In genomic region chr8:84073230-84073976, GRCm38 (mm10) we compare ENCODE assay signal across 13 mouse cellular contexts. TPM values are rescaled to one million over a fixed set of nuclear protein-coding genes. Genes with fewer than 3 reads are reported as not detected.
DNase-seq lines count a peak whose midpoint lies in the region; ATAC-seq and TF ChIP-seq lines count a peak whose summit lies in the region.
"Had no signal": no experiment of that assay in that cellular context is flagged by ENCODE, and none has a peak within 500 bp of the region (broad histone marks: within the 10 kb centered on the region; RNA-seq: fewer than 3 reads in every experiment).

No protein-coding gene starts in this region.

- no peaks in the 10 kb centered on the region for H3K27me3 ChIP-seq in kidney, postnatal 0 days (ENCODE audit: insufficient read depth, low read length)
- no peaks in the 10 kb centered on the region for H3K27me3 ChIP-seq in hindbrain, embryonic 11.5 days (ENCODE audit: control insufficient read depth, insufficient read depth, low read length)
- H3K27me3 ChIP-seq in midbrain, postnatal 0 days (ENCODE audit: insufficient read depth, low read length), result no peaks in the 10 kb centered on the region
- H3K27me3 ChIP-seq: kidney, embryonic 15.5 days; limb, embryonic 13.5 days had no signal

- H3K4me2 ChIP-seq in kidney, postnatal 0 days (ENCODE audit: low read length), result no peak overlapping the region
- H3K4me2 ChIP-seq in hindbrain, embryonic 11.5 days (replicated peaks; ENCODE audit: low read depth, low read length), result no peak overlapping the region
- peak overlapping the region; percentile 20; the same call in 1 of the 2 replicates for H3K4me2 ChIP-seq in midbrain, postnatal 0 days (ENCODE audit: low read depth, low read length, poor library complexity, severe bottlenecking)
- H3K4me2 ChIP-seq: heart, embryonic 11.5 days; kidney, embryonic 15.5 days; limb, embryonic 13.5 days had no signal

- H3K4me1 ChIP-seq in kidney, postnatal 0 days (replicated peaks; ENCODE audit: insufficient read depth, low read length), result peaks cover 29% of the 10 kb centered on the region
- peaks cover 9% of the 10 kb centered on the region; the same call in 1 of the 2 replicates for H3K4me1 ChIP-seq in hindbrain, embryonic 11.5 days (replicated peaks; ENCODE audit: control insufficient read depth, insufficient read depth, low read length)
- peaks cover 8% of the 10 kb centered on the region; the same call in 1 of the 2 replicates for H3K4me1 ChIP-seq in midbrain, postnatal 0 days (ENCODE audit: insufficient read depth, low read length)

- TF ChIP-seq CTCF in kidney, postnatal 0 days (IDR thresholded peaks at IDR 0.05; ENCODE audit: low read depth), result no peak
- no peak for TF ChIP-seq CTCF in midbrain, postnatal 0 days (IDR thresholded peaks at IDR 0.05)

- H3K4me3 ChIP-seq in kidney, postnatal 0 days (replicated peaks; ENCODE audit: low read depth, low read length), result no peak overlapping the region
- no peak overlapping the region for H3K4me3 ChIP-seq in hindbrain, embryonic 11.5 days (ENCODE audit: low read depth, low read length)
- H3K4me3 ChIP-seq in midbrain, postnatal 0 days (ENCODE audit: low read depth, low read length), result no peak overlapping the region
- H3K4me3 ChIP-seq: erythroblast, embryonic 14.5 days; kidney, embryonic 15.5 days; limb, embryonic 13.5 days had no signal

- H3K9ac ChIP-seq in kidney, postnatal 0 days (ENCODE audit: low read depth, low read length), result no peak overlapping the region
- no peak overlapping the region for H3K9ac ChIP-seq in hindbrain, embryonic 11.5 days (ENCODE audit: low read depth, low read length)
- H3K9ac ChIP-seq in midbrain, postnatal 0 days (replicated peaks; ENCODE audit: low read length, poor library complexity, severe bottlenecking), result 0 out of 2 replicates have a peak overlapping the region, but pooled peaks have one; percentile 8
- H3K9ac ChIP-seq: kidney, embryonic 15.5 days; limb, embryonic 13.5 days had no signal

- 53% methylated on average over 9 of the region's 10 CpGs for WGBS in kidney, postnatal 0 days
- WGBS in hindbrain, embryonic 11.5 days, result 38% methylated on average over 9 of the region's 10 CpGs
- 34% methylated on average over 9 of the region's 10 CpGs for WGBS in midbrain, postnatal 0 days

- peak overlapping the region; percentile 34; the same call in 1 of the 2 replicates for H3K27ac ChIP-seq in kidney, postnatal 0 days
- 0 out of 2 replicates have a peak overlapping the region, but pooled peaks have one; percentile 7 for H3K27ac ChIP-seq in hindbrain, embryonic 11.5 days (ENCODE audit: low read depth, low read length)
- peak overlapping the region; percentile 55; the same call in 1 of the 2 replicates for H3K27ac ChIP-seq in midbrain, postnatal 0 days (ENCODE audit: low read depth, low read length)
- H3K27ac ChIP-seq: kidney, embryonic 15.5 days; limb, embryonic 13.5 days had no signal

- no peaks in the 10 kb centered on the region for H3K9me3 ChIP-seq in kidney, postnatal 0 days (replicated peaks; ENCODE audit: low read length)
- H3K9me3 ChIP-seq in hindbrain, embryonic 11.5 days (ENCODE audit: control insufficient read depth, low read length), result no peaks in the 10 kb centered on the region
- H3K9me3 ChIP-seq in midbrain, postnatal 0 days (ENCODE audit: low read length), result no peaks in the 10 kb centered on the region
- H3K9me3 ChIP-seq: kidney, embryonic 15.5 days; limb, embryonic 13.5 days had no signal

- ATAC-seq in kidney, postnatal 0 days (replicated peaks; ENCODE audit: low FRiP score, low read depth), result no peak
- ATAC-seq in hindbrain, embryonic 11.5 days (ENCODE audit: low FRiP score), result no peak
- ATAC-seq in midbrain, postnatal 0 days (ENCODE audit: low FRiP score), result no peak
- no peak for ATAC-seq in frontal cortex, adult (ENCODE audit: low TSS enrichment)

- H3K36me3 ChIP-seq in kidney, postnatal 0 days (ENCODE audit: insufficient read depth, low read length), result no peaks in the 10 kb centered on the region; the same call in 1 of the 2 replicates
- H3K36me3 ChIP-seq in hindbrain, embryonic 11.5 days (ENCODE audit: control insufficient read depth, insufficient read depth, low read length), result no peaks in the 10 kb centered on the region
- peaks cover 26% of the 10 kb centered on the region for H3K36me3 ChIP-seq in midbrain, postnatal 0 days (ENCODE audit: insufficient read depth, low read length)

- DNase-seq in kidney, postnatal 0 days (ENCODE audit: low spot score), result peak; percentile 62
- DNase-seq in kidney, postnatal 10 days, result no peak
- DNase-seq in T-cell, adult 2 months (ENCODE audit: low spot score), result peak; percentile 73
- DNase-seq in hindbrain, embryonic 11.5 days (ENCODE audit: low spot score), result no peak
- DNase-seq in midbrain, postnatal 0 days (ENCODE audit: low spot score), result peak; percentile 32
- no peak for DNase-seq in layer of hippocampus, adult 8-10 months (ENCODE audit: low spot score in 2 of 2)
- DNase-seq in spleen, postnatal 36 days (ENCODE audit: low spot score in 2 of 2), result no peak
- DNase-seq: cerebellum, adult 9-10 months had no signal

RNA-seq across cellular contexts. Expression of gene Rfx1, which starts 6.8 kb away (rescaled TPM):
- 6.7 and 7.4 TPM in 2 replicates for polyA plus RNA-seq in kidney, postnatal 0 days (2015; fragmentation: Nextera tagmentation; extraction: Ambion mirVana)
- 5.5 and 8.8 TPM in 2 replicates for polyA plus RNA-seq in hindbrain, embryonic 11.5 days (2014; fragmentation: Nextera tagmentation; extraction: Ambion mirVana)
- total RNA-seq in midbrain, postnatal 0 days (2014; rRNA removed), result 28.4 and 31.7 TPM in 2 replicates
- polyA plus RNA-seq in midbrain, postnatal 0 days (2015; fragmentation: Nextera tagmentation; extraction: Ambion mirVana), result 7.2 and 8.8 TPM in 2 replicates
- total RNA-seq in layer of hippocampus, adult 8-10 months (2022), result 10 to 100 TPM; 24.6 to 34.1 (median 28.3) TPM

RNA-seq across cellular contexts. Expression of gene Gm10643, which starts 8.5 kb away (rescaled TPM):
- polyA plus RNA-seq in kidney, postnatal 0 days (2015; fragmentation: Nextera tagmentation; extraction: Ambion mirVana), result 1.8 TPM in 2 replicates
- 2.0 and 2.2 TPM in 2 replicates for polyA plus RNA-seq in hindbrain, embryonic 11.5 days (2014; fragmentation: Nextera tagmentation; extraction: Ambion mirVana)
- total RNA-seq in midbrain, postnatal 0 days (2014; rRNA removed), result 2.2 and 3.0 TPM in 2 replicates
- 1.6 and 1.7 TPM in 2 replicates for polyA plus RNA-seq in midbrain, postnatal 0 days (2015; fragmentation: Nextera tagmentation; extraction: Ambion mirVana)
- total RNA-seq in layer of hippocampus, adult 8-10 months (2022), result 1 to 10 TPM; 3.4 to 7.1 (median 5.4) TPM
- polyA plus RNA-seq: erythroblast, embryonic 14.5 days had no signal

RNA-seq across cellular contexts. Expression of gene Rln3, which starts 28.6 kb away (rescaled TPM):
- not detected in 2 replicates for polyA plus RNA-seq in kidney, postnatal 0 days (2015; fragmentation: Nextera tagmentation; extraction: Ambion mirVana)
- 0.48 TPM in 1 of 2 replicates, not detected in the other for polyA plus RNA-seq in hindbrain, embryonic 11.5 days (2014; fragmentation: Nextera tagmentation; extraction: Ambion mirVana)
- total RNA-seq in midbrain, postnatal 0 days (2014; rRNA removed), result 2.3 and 2.7 TPM in 2 replicates
- polyA plus RNA-seq in midbrain, postnatal 0 days (2015; fragmentation: Nextera tagmentation; extraction: Ambion mirVana), result 1.3 and 2.3 TPM in 2 replicates
- not detected for total RNA-seq in layer of hippocampus, adult 8-10 months (2022)
- polyA plus RNA-seq: erythroblast, embryonic 14.5 days; heart, embryonic 11.5 days; kidney, embryonic 15.5 days; limb, embryonic 13.5 days had no signal

RNA-seq across cellular contexts. Expression of gene Il27ra, which starts 31.0 kb away (rescaled TPM):
- polyA plus RNA-seq in kidney, postnatal 0 days (2015; fragmentation: Nextera tagmentation; extraction: Ambion mirVana), result 1.2 and 1.3 TPM in 2 replicates
- polyA plus RNA-seq in hindbrain, embryonic 11.5 days (2014; fragmentation: Nextera tagmentation; extraction: Ambion mirVana), result not detected in 2 replicates
- total RNA-seq in midbrain, postnatal 0 days (2014; rRNA removed), result 0.71 and 1.1 TPM in 2 replicates
- polyA plus RNA-seq in midbrain, postnatal 0 days (2015; fragmentation: Nextera tagmentation; extraction: Ambion mirVana), result 0.21 and 0.29 TPM in 2 replicates
- total RNA-seq in layer of hippocampus, adult 8-10 months (2022), result 1 to 10 TPM; 1.5 to 2.7 (median 1.8) TPM

RNA-seq across cellular contexts. Expression of gene Dcaf15, which starts 31.2 kb away (rescaled TPM):
- polyA plus RNA-seq in kidney, postnatal 0 days (2015; fragmentation: Nextera tagmentation; extraction: Ambion mirVana), result 7.5 TPM in 2 replicates
- polyA plus RNA-seq in hindbrain, embryonic 11.5 days (2014; fragmentation: Nextera tagmentation; extraction: Ambion mirVana), result 12.5 and 12.8 TPM in 2 replicates
- 62.3 and 67.6 TPM in 2 replicates for total RNA-seq in midbrain, postnatal 0 days (2014; rRNA removed)
- 21.7 and 23.3 TPM in 2 replicates for polyA plus RNA-seq in midbrain, postnatal 0 days (2015; fragmentation: Nextera tagmentation; extraction: Ambion mirVana)
- total RNA-seq in layer of hippocampus, adult 8-10 months (2022), result 10 to 100 TPM; 18.9 to 21.6 (median 19.3) TPM

Comparison
In these comparisons a context has a peak if more than half of its experiments do, and no peak if none do; other contexts are left out.
1. DNase-seq: peak in kidney, postnatal 0 days (single experiment), T-cell, adult 2 months (single experiment) and midbrain, postnatal 0 days (single experiment); none in kidney, postnatal 10 days (single experiment), hindbrain, embryonic 11.5 days (single experiment), layer of hippocampus, adult 8-10 months (0 of 2) and spleen, postnatal 36 days (0 of 2).
2. Peak in every context shown above with its lines, with median percentiles within 50 percentile points of each other: H3K27ac ChIP-seq.